Mouse (Mus musculus): ENCODE data around the gene Cyth4. TPM values are rescaled to one million over a fixed set of nuclear protein-coding genes. Genes with fewer than 3 reads are reported as not detected.

Cyth4 gene
- 4.3 and 6.0 TPM in 2 replicates for total RNA-seq (2014; rRNA removed; ENCODE audit: low replicate concordance)
- polyA plus RNA-seq (2015; fragmentation: Nextera tagmentation; extraction: Ambion mirVana), result 2.8 and 3.1 TPM in 2 replicates

- Histone ChIP-seq H3K27ac (ENCODE audit: low read depth) (no peak within 1 kb of the TSS), H3K4me1 (ENCODE audit: control insufficient read depth, insufficient read depth) (no peaks in the 10 kb centered on the region), H3K9ac (replicated peaks; ENCODE audit: low read depth, low read length) (no peak within 1 kb of the TSS), H3K27me3 (ENCODE audit: control insufficient read depth, insufficient read depth, low read length) (no peaks in the 10 kb centered on the region), H3K9me3 (replicated peaks; ENCODE audit: control insufficient read depth, low read length) (no peaks in the 10 kb centered on the region), H3K4me2 (ENCODE audit: low read depth, low read length) (no peak within 1 kb of the TSS; the same call in 1 of the 2 replicates), H3K36me3 (replicated peaks; ENCODE audit: control insufficient read depth, insufficient read depth, low read length) (no peaks in the 10 kb centered on the region), H3K4me3 (ENCODE audit: low read depth, low read length) (no peak within 1 kb of the TSS)
- 61% methylated on average over 7 of the region's 7 CpGs for WGBS
- DNase-seq (ENCODE audit: low spot score) (no peak), ATAC-seq (ENCODE audit: insufficient read depth, low read depth) (peak; percentile 63; the same call in 1 of the 2 replicates)
- TF ChIP-seq CTCF (IDR thresholded peaks at IDR 0.05; ENCODE audit: low read depth) (no peak), EP300 (IDR thresholded peaks at IDR 0.05; ENCODE audit: low read depth) (no peak)
These were observed at the start of gene Cyth4 for GRCm38 (mm10) chr15:78596914-78597313. Gene Cyth4 (plus strand): TSS chr15:78597047.

- no peak overlapping the region for H3K9ac ChIP-seq (replicated peaks; ENCODE audit: low read depth, low read length)
These were observed 49.2 kb upstream of the Cyth4 start for GRCm38 (mm10) chr15:78547415-78548335.

GRCm38 (mm10) chr15:78548336-78548665 is 48.5 kb upstream of the Cyth4 start:
- WGBS, result 23% methylated on average over 3 of the region's 3 CpGs
- Histone ChIP-seq H3K4me2 (ENCODE audit: low read depth, low read length) (no peak overlapping the region), H3K27me3 (ENCODE audit: control insufficient read depth, insufficient read depth, low read length) (peaks cover 16% of the 10 kb centered on the region), H3K36me3 (replicated peaks; ENCODE audit: control insufficient read depth, insufficient read depth, low read length) (no peaks in the 10 kb centered on the region), H3K4me1 (ENCODE audit: control insufficient read depth, insufficient read depth) (no peaks in the 10 kb centered on the region), H3K9ac (replicated peaks; ENCODE audit: low read depth, low read length) (no peak overlapping the region), H3K9me3 (replicated peaks; ENCODE audit: control insufficient read depth, low read length) (peaks cover 6% of the 10 kb centered on the region), H3K4me3 (ENCODE audit: low read depth, low read length) (no peak overlapping the region), H3K27ac (ENCODE audit: low read depth) (no peak overlapping the region)
- ATAC-seq (ENCODE audit: insufficient read depth, low read depth) (no peak), DNase-seq (ENCODE audit: low spot score) (no peak)
- TF ChIP-seq CTCF (IDR thresholded peaks at IDR 0.05; ENCODE audit: low read depth) (no peak), EP300 (IDR thresholded peaks at IDR 0.05; ENCODE audit: low read depth) (no peak)

More at GRCm38 (mm10) chr15:78547415-78548335, 49.2 kb upstream of the Cyth4 start:
- peaks cover 1% of the 10 kb centered on the region for H3K9me3 ChIP-seq (replicated peaks; ENCODE audit: control insufficient read depth, low read length)
- TF ChIP-seq CTCF (IDR thresholded peaks at IDR 0.05; ENCODE audit: low read depth) (peak; percentile 49), EP300 (IDR thresholded peaks at IDR 0.05; ENCODE audit: low read depth) (no peak)
- DNase-seq (ENCODE audit: low spot score) (no peak), ATAC-seq (ENCODE audit: insufficient read depth, low read depth) (peak; percentile 45; the same call in 1 of the 2 replicates)
- H3K4me1 ChIP-seq (ENCODE audit: control insufficient read depth, insufficient read depth), result 0 out of 2 replicates have a peak, but pooled peaks cover 6% of the 10 kb centered on the region
- H3K27me3 ChIP-seq (ENCODE audit: control insufficient read depth, insufficient read depth, low read length), result peaks cover 16% of the 10 kb centered on the region
- no peak overlapping the region for H3K27ac ChIP-seq (ENCODE audit: low read depth)
- WGBS, result 24% methylated on average over 5 of the region's 5 CpGs
- H3K4me2 ChIP-seq (ENCODE audit: low read depth, low read length), result no peak overlapping the region
- no peaks in the 10 kb centered on the region for H3K36me3 ChIP-seq (replicated peaks; ENCODE audit: control insufficient read depth, insufficient read depth, low read length)
- no peak overlapping the region for H3K4me3 ChIP-seq (ENCODE audit: low read depth, low read length)

GRCm38 (mm10) chr15:78548711-78549110 is 48.1 kb upstream of the Cyth4 start:
- no peak for DNase-seq (ENCODE audit: low spot score)
- H3K27ac ChIP-seq (ENCODE audit: low read depth), result no peak overlapping the region
- ATAC-seq (ENCODE audit: insufficient read depth, low read depth), result no peak
- no peaks in the 10 kb centered on the region for H3K4me1 ChIP-seq (ENCODE audit: control insufficient read depth, insufficient read depth)
- H3K4me2 ChIP-seq (ENCODE audit: low read depth, low read length), result no peak overlapping the region
- no peak overlapping the region for H3K9ac ChIP-seq (replicated peaks; ENCODE audit: low read depth, low read length)
- H3K4me3 ChIP-seq (ENCODE audit: low read depth, low read length), result no peak overlapping the region
- 74% methylated on average over 8 of the region's 8 CpGs for WGBS
- H3K36me3 ChIP-seq (replicated peaks; ENCODE audit: control insufficient read depth, insufficient read depth, low read length), result no peaks in the 10 kb centered on the region
- H3K9me3 ChIP-seq (replicated peaks; ENCODE audit: control insufficient read depth, low read length), result peaks cover 6% of the 10 kb centered on the region
- TF ChIP-seq CTCF (IDR thresholded peaks at IDR 0.05; ENCODE audit: low read depth) (no peak), EP300 (IDR thresholded peaks at IDR 0.05; ENCODE audit: low read depth) (no peak)
- H3K27me3 ChIP-seq (ENCODE audit: control insufficient read depth, insufficient read depth, low read length), result peaks cover 16% of the 10 kb centered on the region

GRCm38 (mm10) chr15:78549189-78549734 is 47.6 kb upstream of the Cyth4 start:
- peaks cover 12% of the 10 kb centered on the region for H3K27me3 ChIP-seq (ENCODE audit: control insufficient read depth, insufficient read depth, low read length)
- no peak for ATAC-seq (ENCODE audit: insufficient read depth, low read depth)
- TF ChIP-seq CTCF (IDR thresholded peaks at IDR 0.05; ENCODE audit: low read depth) (no peak), EP300 (IDR thresholded peaks at IDR 0.05; ENCODE audit: low read depth) (no peak)
- no peak for DNase-seq (ENCODE audit: low spot score)
- 69% methylated on average over 4 of the region's 4 CpGs for WGBS
- peaks cover 6% of the 10 kb centered on the region for H3K9me3 ChIP-seq (replicated peaks; ENCODE audit: control insufficient read depth, low read length)
- no peaks in the 10 kb centered on the region for H3K36me3 ChIP-seq (replicated peaks; ENCODE audit: control insufficient read depth, insufficient read depth, low read length)
- no peaks in the 10 kb centered on the region for H3K4me1 ChIP-seq (ENCODE audit: control insufficient read depth, insufficient read depth)
- H3K4me2 ChIP-seq (ENCODE audit: low read depth, low read length), result no peak overlapping the region
- H3K4me3 ChIP-seq (ENCODE audit: low read depth, low read length), result no peak overlapping the region
- H3K27ac ChIP-seq (ENCODE audit: low read depth), result no peak overlapping the region
- no peak overlapping the region for H3K9ac ChIP-seq (replicated peaks; ENCODE audit: low read depth, low read length)

Data from heart, postnatal 0 days (tissue).